Mouse (Mus musculus) liver, postnatal 0 days (tissue): Measurements from ENCODE around the gene Gabrp.

Experiments
- CTCF ChIP-seq: sonication (generic); IDR thresholded peaks from 2 replicates; pipeline ENCODE4 v1.5.1; 2016; ENCODE audit warnings: antibody characterized with exemption, low read depth
- EP300 ChIP-seq: IDR thresholded peaks from 2 replicates; pipeline ENCODE4 v1.6.1; 2016; ENCODE audit warnings: antibody characterized with exemption, low read depth, mild to moderate bottlenecking

GRCm38 (mm10) chr11:33533577-33533976, 45.2 kb downstream of the Gabrp start:
- TF ChIP-seq EP300: no peak
- no peak for TF ChIP-seq CTCF
